Mouse (Mus musculus): ENCODE results near the gene Aipl1.

Gene Aipl1

GRCm38 (mm10) chr11:72060416-72060815 lies 23.1 kb upstream of the Aipl1 start:
- TF ChIP-seq GATA4 (IDR thresholded peaks at IDR 0.05; ENCODE audit: insufficient replicate concordance, low read length): no peak

- TF ChIP-seq GATA4 (IDR thresholded peaks at IDR 0.05; ENCODE audit: insufficient replicate concordance, low read length): no peak
These were observed 19.9 kb upstream of the Aipl1 start for GRCm38 (mm10) chr11:72057166-72057565.

- no peak for TF ChIP-seq GATA4 (IDR thresholded peaks at IDR 0.05; ENCODE audit: insufficient replicate concordance, low read length)
These were observed 17.9 kb upstream of the Aipl1 start for GRCm38 (mm10) chr11:72055176-72055575.

GRCm38 (mm10) chr11:72052636-72053035 lies 15.3 kb upstream of the Aipl1 start:
- TF ChIP-seq GATA4 (IDR thresholded peaks at IDR 0.05; ENCODE audit: insufficient replicate concordance, low read length): no peak

GRCm38 (mm10) chr11:72052221-72052620 lies 14.9 kb upstream of the Aipl1 start:
- no peak for TF ChIP-seq GATA4 (IDR thresholded peaks at IDR 0.05; ENCODE audit: insufficient replicate concordance, low read length)

GRCm38 (mm10) chr11:72050895-72051858 lies 13.9 kb upstream of the Aipl1 start:
- no peak for TF ChIP-seq GATA4 (IDR thresholded peaks at IDR 0.05; ENCODE audit: insufficient replicate concordance, low read length)

GRCm38 (mm10) chr11:72050168-72050894 lies 13.0 kb upstream of the Aipl1 start:
- TF ChIP-seq GATA4 (IDR thresholded peaks at IDR 0.05; ENCODE audit: insufficient replicate concordance, low read length): no peak

GRCm38 (mm10) chr11:72049171-72049759 lies 12.0 kb upstream of the Aipl1 start:
- TF ChIP-seq GATA4 (IDR thresholded peaks at IDR 0.05; ENCODE audit: insufficient replicate concordance, low read length): no peak

- no peak for TF ChIP-seq GATA4 (IDR thresholded peaks at IDR 0.05; ENCODE audit: insufficient replicate concordance, low read length)
These were observed 11.4 kb upstream of the Aipl1 start for GRCm38 (mm10) chr11:72048730-72049129.

- TF ChIP-seq GATA4 (IDR thresholded peaks at IDR 0.05; ENCODE audit: insufficient replicate concordance, low read length): no peak
These were observed 6.9 kb upstream of the Aipl1 start for GRCm38 (mm10) chr11:72044231-72044630.

- TF ChIP-seq GATA4 (IDR thresholded peaks at IDR 0.05; ENCODE audit: insufficient replicate concordance, low read length): no peak
These were observed 5.3 kb upstream of the Aipl1 start for GRCm38 (mm10) chr11:72042631-72043030.

- no peak for TF ChIP-seq GATA4 (IDR thresholded peaks at IDR 0.05; ENCODE audit: insufficient replicate concordance, low read length)
These were observed 4.7 kb upstream of the Aipl1 start, which contains the start of gene Pimreg for GRCm38 (mm10) chr11:72041768-72042607. TSS of gene Pimreg (plus strand) at chr11:72042032.

GRCm38 (mm10) chr11:72041290-72041767 lies 4.0 kb upstream of the Aipl1 start:
- no peak for TF ChIP-seq GATA4 (IDR thresholded peaks at IDR 0.05; ENCODE audit: insufficient replicate concordance, low read length)

- no peak for TF ChIP-seq GATA4 (IDR thresholded peaks at IDR 0.05; ENCODE audit: insufficient replicate concordance, low read length)
These were observed 2.5 kb upstream of the Aipl1 start for GRCm38 (mm10) chr11:72039599-72040386.
